Mouse (Mus musculus): ENCODE measurements at regions not wholly inside any gene's neighbourhood (a gene's known extent, or its start where the extent isn't known, plus 50 kb on each side); places are given as distances from the start of the nearest gene placed in this dataset.

DNA sequence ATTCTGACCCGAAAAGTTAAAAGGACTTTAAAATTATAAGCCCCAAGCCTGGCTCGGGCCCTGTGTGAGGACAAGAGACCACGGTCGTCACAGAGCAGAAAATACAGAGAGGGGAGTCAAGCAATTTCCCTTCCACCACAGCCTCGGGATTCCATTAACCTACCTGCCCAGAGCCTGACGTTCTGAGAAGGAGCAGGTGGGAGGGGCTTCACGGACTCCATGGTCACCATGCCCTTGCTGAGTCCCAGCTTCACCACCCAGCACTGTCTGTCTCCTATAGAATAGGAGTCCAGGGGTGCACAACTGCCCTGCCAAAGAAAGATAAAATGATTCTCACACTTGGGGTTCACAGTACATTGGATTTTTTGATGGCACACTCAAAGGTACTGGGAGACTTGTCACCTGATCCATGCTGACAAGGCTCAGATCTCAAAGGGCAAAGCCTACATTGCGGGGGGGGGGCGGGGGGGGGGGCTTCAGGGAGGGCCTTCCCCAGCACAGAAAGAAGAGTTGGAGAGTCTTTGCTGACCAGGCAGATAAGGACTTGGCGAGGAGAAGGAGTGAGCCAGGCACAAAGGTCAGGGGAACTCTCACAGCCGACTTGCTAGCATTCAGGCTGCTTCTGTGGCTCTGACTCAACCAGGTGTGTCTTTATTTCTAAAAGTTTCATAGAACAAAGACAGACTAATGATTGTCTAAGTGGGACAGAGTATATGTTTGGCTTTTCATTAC is 166.1 kb downstream of the Ptpru start:
- no peak for TF ChIP-seq CTCF (IDR thresholded peaks at IDR 0.05; ENCODE audit: low read depth, low read length)
- TF ChIP-seq POLR2A (IDR thresholded peaks at IDR 0.05; ENCODE audit: borderline replicate concordance, low read depth, low read length) = no peak

Data from bone marrow macrophage, adult 2 months (primary cell).